Mouse (Mus musculus) layer of hippocampus, adult 11-12 months (tissue): ENCODE measurements around the gene Fxyd1.
A peak's percentile ranks its signal among the peaks of the same experiment; 100 is the strongest.

Source experiments
- DNase-seq: peaks from one replicate; pipeline ENCODE4 v3.0.0; 2022; ENCODE audit warnings: low spot score

Gene Fxyd1

GRCm38 (mm10) chr7:31017104-31017901 is 39.7 kb downstream of the Fxyd1 start:
- peak; percentile 28 for DNase-seq

DNA sequence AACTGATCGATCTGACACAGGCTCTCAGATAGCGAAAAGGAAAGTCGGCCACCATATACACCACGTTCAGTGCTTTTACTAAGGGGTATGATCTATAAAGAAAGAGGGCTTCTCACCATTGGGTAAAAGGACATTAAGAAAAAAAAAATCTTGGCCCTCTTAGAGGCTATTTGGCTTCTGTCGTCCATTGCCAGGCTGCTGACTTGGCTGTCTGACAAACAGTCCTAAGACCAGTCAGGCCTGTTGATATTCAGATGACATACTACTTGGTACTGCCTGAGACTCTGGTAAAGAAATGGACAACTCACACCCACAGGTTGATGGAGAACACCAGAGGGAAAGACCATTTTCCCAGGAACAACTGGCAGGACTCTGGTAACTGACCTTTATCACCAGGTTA is 44.0 kb downstream of the Fxyd1 start:
- DNase-seq, result no peak

DNA sequence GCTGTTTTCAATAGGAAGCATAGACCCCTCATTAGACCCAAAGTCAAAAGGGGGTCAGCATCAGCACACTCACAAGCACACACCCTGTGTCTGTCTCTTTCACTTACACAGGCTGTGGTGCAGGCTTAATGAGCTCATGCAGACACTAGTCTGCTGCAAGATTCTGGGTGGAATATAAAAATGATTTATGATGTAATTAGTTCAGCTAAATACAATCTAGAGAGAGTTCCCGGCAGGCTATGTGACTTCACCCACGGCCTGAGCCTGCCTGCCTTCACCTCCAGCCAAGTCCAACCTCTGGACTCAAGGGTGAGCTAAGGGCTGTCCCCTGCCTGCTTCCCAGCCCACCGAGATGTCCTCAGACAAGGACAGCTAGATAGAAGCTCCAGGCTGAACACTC is 48.1 kb downstream of the Fxyd1 start:
- DNase-seq, result no peak

GRCm38 (mm10) chr7:31008175-31008574 is 48.8 kb downstream of the Fxyd1 start:
- no peak for DNase-seq

- no peak for DNase-seq
Measured at GRCm38 (mm10) chr7:31007775-31008174, 49.2 kb downstream of the Fxyd1 start.

GRCm38 (mm10) chr7:31002650-31003049 is 54.3 kb downstream of the Fxyd1 start:
- DNase-seq, result no peak
